Mouse (Mus musculus) limb, embryonic 10.5 days (tissue): Measurements from ENCODE around the gene Whrn. TPM values are rescaled to one million over a fixed set of nuclear protein-coding genes. Genes with fewer than 3 reads are reported as not detected.

Experiments
- DNase-seq: peaks from one replicate; pipeline ENCODE4 v3.0.0-alpha.2; 2017; ENCODE audit warnings: low spot score
- H3K27ac ChIP-seq: fragments of 300-500 bp; sonication (generic); 2 replicates; pipeline ENCODE4 v1.5.1; 2016; ENCODE audit warnings: mild to moderate bottlenecking
- H3K27me3 ChIP-seq: fragments of 300-500 bp; sonication (generic); 2 replicates; pipeline ENCODE4 v1.6.1; 2016; ENCODE audit warnings: low read depth, mild to moderate bottlenecking; ENCODE audit not compliant: poor library complexity, severe bottlenecking
- H3K36me3 ChIP-seq: fragments of 300-500 bp; sonication (generic); 2 replicates; pipeline ENCODE4 v1.6.1; 2016; ENCODE audit warnings: mild to moderate bottlenecking, moderate library complexity
- H3K4me1 ChIP-seq: fragments of 300-500 bp; sonication (generic); 2 replicates; pipeline ENCODE4 v1.6.1; 2016
- H3K4me3 ChIP-seq: fragments of 300-500 bp; sonication (generic); 2 replicates; pipeline ENCODE4 v1.5.1; 2016; ENCODE audit warnings: mild to moderate bottlenecking, moderate library complexity
- H3K9me3 ChIP-seq: fragments of 300-500 bp; sonication (generic); replicated peaks from 2 replicates; pipeline ENCODE4 v1.6.1; 2016; ENCODE audit warnings: mild to moderate bottlenecking
- WGBS: fragments of 180-500 bp; shearing (Covaris S2); methylation state at CpG from one replicate; pipeline ENCODE4 v1.1.7; 2016; 5-methylcytosine and 5-hydroxymethylcytosine counted together
- polyA plus RNA-seq: library from polyadenylated mRNA; unstranded; fragments of >200 nt; fragmentation: Nextera tagmentation; extraction: Ambion mirVana; gene quantifications from 2 replicates; pipeline ENCODE4 v1.2.1, GENCODE M21; 2016

Gene Whrn
- polyA plus RNA-seq, 1 experiment from 2014 or later, result 13.9 TPM

DNA sequence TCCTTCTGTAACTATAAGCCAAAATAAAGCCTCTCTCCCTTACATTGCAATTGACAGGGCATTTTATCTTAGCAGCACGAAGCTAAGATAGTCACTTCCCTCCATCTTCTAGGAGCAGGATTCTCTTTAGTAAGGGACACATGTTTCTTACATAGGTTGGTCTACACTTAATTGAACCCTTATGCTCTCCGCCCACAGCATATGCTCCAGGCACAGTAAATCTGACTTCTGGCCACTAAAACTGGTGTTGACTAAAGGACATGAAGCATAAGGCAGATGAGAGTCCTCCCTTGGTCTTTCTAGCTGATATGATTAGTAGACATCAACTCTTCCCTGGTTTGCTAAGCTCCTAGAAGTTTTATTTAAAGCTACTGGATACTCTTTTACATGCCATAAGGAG lies 17.1 kb upstream of the Whrn start:
- WGBS, result 69% methylated on average over 2 of the region's 2 CpGs
- peaks cover 12% of the 10 kb centered on the region; the same call in 1 of the 2 replicates for H3K4me1 ChIP-seq
- no peaks in the 10 kb centered on the region for H3K36me3 ChIP-seq
- H3K9me3 ChIP-seq, result no peaks in the 10 kb centered on the region
- no peak overlapping the region for H3K4me3 ChIP-seq
- no peak for DNase-seq
- no peaks in the 10 kb centered on the region for H3K27me3 ChIP-seq
- H3K27ac ChIP-seq, result no peak overlapping the region

DNA sequence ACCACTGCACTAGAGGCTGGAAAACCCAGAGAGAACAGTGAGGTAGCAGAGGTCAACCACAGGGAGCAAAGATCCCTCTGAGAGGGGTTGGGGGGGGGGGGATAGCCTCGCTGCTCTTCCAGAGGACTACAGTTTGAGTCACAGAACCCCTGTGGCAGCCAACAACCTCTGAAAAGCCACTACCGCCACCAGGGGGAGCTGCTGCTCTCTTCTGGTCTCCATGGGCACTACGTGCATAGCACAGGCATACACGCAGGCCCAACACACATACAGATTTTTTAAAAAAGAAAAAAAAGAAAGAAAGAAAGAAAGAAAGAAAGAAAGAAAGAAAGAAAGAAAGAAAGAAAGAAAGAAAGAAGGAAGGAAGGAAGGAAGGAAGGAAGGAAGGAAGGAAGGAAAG lies 12.4 kb upstream of the Whrn start:
- Histone ChIP-seq H3K27me3 (no peaks in the 10 kb centered on the region), H3K9me3 (no peaks in the 10 kb centered on the region), H3K36me3 (no peaks in the 10 kb centered on the region), H3K4me3 (no peak overlapping the region), H3K4me1 (peaks cover 8% of the 10 kb centered on the region; the same call in 1 of the 2 replicates), H3K27ac (no peak overlapping the region)
- WGBS, result 38% methylated on average over 4 of the region's 4 CpGs
- DNase-seq, result peak; percentile 85

DNA sequence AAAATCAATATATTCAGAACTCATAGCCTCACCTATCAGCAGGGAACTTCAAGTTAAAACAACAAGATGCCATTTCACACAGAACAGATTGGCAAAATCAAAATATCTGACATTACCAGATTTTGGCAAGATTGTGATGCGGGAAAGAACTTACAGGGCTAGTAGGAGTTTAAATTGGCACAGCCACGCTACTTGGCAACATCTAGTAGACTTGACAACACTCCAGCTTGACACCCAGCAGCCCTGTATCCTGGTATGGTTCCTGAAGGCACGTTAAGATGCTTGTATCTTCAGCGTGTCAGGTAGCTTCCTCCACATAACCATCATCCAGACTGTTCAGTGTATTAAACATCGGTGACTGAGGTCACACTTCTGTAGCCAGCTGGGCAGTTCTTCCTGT lies 11.7 kb upstream of the Whrn start:
- no peak overlapping the region for H3K27ac ChIP-seq
- no peaks in the 10 kb centered on the region for H3K36me3 ChIP-seq
- H3K9me3 ChIP-seq, result no peaks in the 10 kb centered on the region
- no peaks in the 10 kb centered on the region for H3K27me3 ChIP-seq
- 79% methylated on average over 5 of the region's 5 CpGs for WGBS
- H3K4me1 ChIP-seq, result no peaks in the 10 kb centered on the region
- H3K4me3 ChIP-seq, result no peak overlapping the region
- DNase-seq, result no peak

DNA sequence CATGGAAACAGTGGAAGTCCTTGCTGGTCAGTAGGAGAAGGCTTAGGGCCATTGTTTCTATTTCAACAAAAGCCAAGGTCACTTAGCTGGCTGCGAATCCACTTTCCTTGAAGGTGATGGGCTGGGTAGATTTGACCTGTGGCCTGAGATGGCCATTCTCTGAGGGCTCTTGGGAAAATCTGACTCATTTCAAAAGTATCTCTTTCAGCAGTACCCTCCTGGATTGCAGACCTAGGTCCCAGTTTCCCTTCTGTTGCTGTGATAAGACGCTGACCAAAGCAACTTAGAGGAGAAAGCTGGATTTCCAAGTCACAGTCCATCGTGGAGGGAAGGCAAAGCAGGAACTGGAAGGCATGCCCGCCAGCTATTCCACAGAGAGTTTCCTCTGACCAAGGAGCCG lies 8.2 kb upstream of the Whrn start:
- Histone ChIP-seq H3K36me3 (no peaks in the 10 kb centered on the region), H3K27me3 (peaks cover 11% of the 10 kb centered on the region), H3K9me3 (no peaks in the 10 kb centered on the region), H3K27ac (no peak overlapping the region), H3K4me3 (no peak overlapping the region), H3K4me1 (no peaks in the 10 kb centered on the region)
- 83% methylated on average over 5 of the region's 5 CpGs for WGBS
- no peak for DNase-seq

DNA sequence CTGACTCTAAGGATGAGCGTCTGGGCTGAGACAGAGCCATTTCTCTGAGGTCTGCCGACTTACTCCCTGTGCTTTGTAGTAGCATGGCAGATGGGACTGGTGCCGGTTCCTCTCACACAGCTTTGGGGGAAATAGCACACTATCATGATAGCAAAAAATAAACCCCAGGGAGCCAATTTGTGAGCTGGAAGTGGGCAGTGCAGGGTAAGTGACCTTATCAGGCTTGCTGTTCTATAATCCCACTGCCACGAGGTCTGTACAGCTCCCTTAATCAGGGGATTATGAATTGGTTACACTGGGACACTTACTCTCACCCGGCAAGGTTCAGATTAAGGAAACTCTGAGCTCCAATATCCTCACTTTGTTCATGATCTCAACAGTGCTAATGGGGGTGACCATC lies 5.3 kb upstream of the Whrn start:
- 78% methylated on average over 5 of the region's 5 CpGs for WGBS
- H3K9me3 ChIP-seq, result no peaks in the 10 kb centered on the region
- H3K36me3 ChIP-seq, result no peaks in the 10 kb centered on the region
- no peak overlapping the region for H3K27ac ChIP-seq
- no peak for DNase-seq
- peaks cover 11% of the 10 kb centered on the region for H3K27me3 ChIP-seq
- peaks cover 20% of the 10 kb centered on the region for H3K4me1 ChIP-seq
- no peak overlapping the region for H3K4me3 ChIP-seq

DNA sequence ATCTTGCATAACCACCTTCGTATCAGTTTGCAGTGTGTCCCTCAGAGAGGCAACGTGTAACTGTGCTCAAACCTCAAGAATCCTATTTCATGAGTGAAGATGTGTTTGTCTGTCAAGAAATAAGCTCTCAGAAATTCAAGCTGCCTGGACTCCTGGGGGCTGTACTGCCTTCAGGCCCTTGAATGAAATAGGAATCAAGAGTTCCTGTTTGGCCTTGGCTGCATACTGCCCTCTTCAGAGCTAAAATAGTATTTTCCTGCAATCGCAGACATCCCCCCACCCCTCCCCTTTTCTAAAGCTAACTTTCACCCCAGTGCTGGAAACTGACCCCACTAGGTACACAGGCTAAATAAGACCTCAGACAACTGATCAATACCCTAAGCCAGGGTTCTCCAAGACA lies 2.6 kb upstream of the Whrn start:
- 45% methylated on average over 3 of the region's 3 CpGs for WGBS
- Histone ChIP-seq H3K36me3 (no peaks in the 10 kb centered on the region), H3K4me3 (no peak overlapping the region), H3K9me3 (no peaks in the 10 kb centered on the region), H3K27ac (no peak overlapping the region), H3K27me3 (peaks cover 26% of the 10 kb centered on the region), H3K4me1 (peaks cover 45% of the 10 kb centered on the region)
- no peak for DNase-seq

DNA sequence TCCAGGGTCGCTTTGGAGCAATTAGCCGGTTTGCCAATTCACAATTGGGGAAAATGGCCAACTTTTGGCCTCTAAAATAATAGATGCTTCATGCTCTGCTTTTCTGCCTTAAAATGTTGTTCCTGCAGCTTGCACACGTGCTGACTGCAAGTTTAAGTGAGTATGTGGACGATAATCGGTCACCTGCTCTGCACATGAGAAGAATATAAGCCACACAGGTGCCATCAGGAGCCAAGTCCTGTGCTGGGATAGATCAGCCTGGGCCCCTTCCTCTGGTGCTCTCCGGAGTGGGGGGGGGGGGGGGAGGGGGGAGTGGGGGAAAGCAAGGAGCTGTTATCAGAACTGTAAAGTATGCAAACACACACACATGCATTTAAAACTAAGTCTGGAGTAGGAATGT lies 521 bp upstream of the Whrn start:
- H3K4me3 ChIP-seq, result peak overlapping the region; percentile 82
- H3K9me3 ChIP-seq, result no peaks in the 10 kb centered on the region
- WGBS, result 15% methylated on average over 6 of the region's 6 CpGs
- H3K36me3 ChIP-seq, result no peaks in the 10 kb centered on the region
- H3K27me3 ChIP-seq, result peaks cover 26% of the 10 kb centered on the region
- peaks cover 54% of the 10 kb centered on the region for H3K4me1 ChIP-seq
- no peak for DNase-seq
- H3K27ac ChIP-seq, result peak overlapping the region; percentile 94

DNA sequence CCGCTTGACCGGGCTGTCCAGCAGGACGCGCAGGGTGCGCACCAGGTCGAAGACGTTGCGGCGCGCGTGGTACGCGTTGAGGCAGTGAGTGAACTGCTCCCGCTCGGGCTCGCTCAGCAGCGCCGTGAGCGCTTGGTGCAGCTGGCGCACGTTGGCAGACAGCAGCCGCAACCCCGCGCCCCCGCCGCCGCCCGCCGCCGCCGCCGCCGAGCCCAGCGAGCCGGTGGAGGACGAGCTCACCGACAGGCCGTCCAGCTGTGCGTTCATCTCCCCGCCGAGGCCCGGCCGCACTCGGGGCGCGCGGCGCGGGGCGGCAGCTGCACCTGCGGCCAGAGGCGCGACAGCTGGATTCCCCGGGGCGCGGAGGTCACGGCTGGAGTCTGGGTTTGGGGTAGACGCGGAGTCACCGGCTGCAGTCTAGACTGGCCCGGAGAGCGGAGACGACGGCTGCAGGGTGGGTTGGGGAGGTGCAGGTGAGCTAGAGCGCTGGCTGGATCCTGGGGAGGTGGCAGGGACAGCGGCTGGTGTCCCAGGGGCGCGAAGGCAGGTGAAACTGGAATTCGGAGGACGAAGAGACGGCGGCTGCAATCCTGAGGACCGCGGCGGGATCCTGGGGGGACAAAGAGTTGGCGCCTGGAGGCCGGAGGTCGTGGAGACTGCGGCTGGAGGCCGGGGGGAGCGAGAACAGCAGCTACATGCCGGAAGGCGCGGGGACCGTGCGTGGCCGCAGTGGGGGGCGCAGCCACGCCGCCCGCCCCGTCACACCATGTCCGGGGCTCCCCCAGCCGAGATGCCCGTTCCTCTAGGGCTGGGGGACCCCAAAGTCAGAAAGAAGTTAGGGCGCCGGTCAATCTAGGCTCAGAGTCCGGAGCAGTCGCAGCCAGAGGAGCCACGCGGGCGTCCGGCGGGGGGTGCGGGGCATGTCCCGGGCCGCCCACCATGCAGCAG lies 550 bp downstream of the Whrn start:
- H3K27me3 ChIP-seq, result peaks cover 19% of the 10 kb centered on the region; the same call in 1 of the 2 replicates
- peak overlapping the region; percentile 94 for H3K27ac ChIP-seq
- no peaks in the 10 kb centered on the region for H3K9me3 ChIP-seq
- peak overlapping the region; percentile 82 for H3K4me3 ChIP-seq
- peak; percentile 80 for DNase-seq
- peaks cover 58% of the 10 kb centered on the region for H3K4me1 ChIP-seq
- WGBS, result under 1% methylated on average over 105 of the region's 107 CpGs
- H3K36me3 ChIP-seq, result peaks cover 3% of the 10 kb centered on the region; the same call in 1 of the 2 replicates

DNA sequence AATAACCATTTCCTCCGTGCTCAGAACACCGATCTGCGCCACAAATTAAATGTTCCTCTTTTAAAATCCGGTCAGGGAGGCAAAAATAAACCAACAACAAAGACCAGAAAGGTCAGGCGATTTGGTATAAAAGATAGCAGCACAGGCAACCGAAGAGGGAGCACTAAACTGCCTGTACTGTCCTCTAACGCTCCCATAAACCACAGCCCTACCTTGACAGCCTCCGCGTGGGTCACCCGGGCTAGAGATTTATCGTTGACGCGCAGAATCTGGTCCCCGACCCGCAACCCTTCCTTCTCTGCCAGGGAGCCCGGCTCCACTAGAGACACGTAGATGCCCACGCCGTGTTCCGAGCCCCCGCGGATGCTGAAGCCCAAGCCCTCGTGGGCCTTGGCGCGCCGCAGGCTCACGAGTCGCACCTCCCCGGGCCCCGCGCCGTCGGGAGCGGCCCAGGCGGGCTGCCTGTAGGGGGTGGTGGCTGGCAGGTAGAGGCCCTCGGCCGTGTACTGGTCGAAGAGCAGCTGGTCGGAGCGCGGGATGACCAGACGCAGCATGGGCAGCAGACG lies 1.3 kb downstream of the Whrn start:
- Histone ChIP-seq H3K4me1 (peaks cover 62% of the 10 kb centered on the region), H3K4me3 (peak overlapping the region; percentile 82), H3K27ac (peak overlapping the region; percentile 94), H3K36me3 (peaks cover 10% of the 10 kb centered on the region; the same call in 1 of the 2 replicates), H3K9me3 (no peaks in the 10 kb centered on the region), H3K27me3 (0 out of 2 replicates have a peak, but pooled peaks cover 15% of the 10 kb centered on the region)
- no peak for DNase-seq
- 2% methylated on average over 43 of the region's 43 CpGs for WGBS

DNA sequence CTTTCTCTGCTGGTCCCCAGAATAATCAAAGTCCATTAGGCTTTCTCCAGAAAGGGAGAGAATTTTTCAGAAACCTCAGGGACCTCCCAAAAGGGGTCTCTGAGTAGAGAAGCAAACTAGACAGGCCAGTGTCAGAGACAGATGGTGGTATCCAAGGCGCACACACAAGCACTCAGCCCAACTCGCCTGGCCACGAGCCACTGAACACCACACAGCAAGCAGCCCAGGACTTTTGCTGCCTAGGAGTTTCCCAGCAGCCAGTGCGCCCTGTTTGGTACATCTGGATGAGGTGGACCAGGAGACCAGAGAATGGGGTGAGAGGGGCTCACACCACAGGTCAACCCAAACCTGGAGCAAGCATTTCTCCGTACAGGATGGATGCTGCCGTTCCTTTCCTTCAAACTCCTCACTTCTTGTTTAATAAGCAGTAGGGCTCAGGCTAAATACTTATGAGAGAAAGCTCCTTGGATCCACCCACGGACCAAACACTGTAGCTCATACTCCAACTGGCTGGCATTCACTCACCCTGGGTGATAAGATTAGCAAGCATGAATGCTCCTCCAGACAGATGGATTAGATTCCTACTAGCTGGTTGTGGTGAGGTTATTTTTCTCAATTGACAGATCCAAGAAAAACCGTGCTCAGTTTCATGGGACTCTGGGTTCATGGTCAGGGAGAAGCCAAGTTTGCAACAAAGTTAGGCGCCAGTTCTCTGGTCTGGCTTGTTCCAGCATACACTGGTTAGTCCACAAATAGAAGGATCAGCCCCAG lies 2.3 kb downstream of the Whrn start:
- peaks cover 62% of the 10 kb centered on the region for H3K4me1 ChIP-seq
- WGBS, result 68% methylated on average over 9 of the region's 9 CpGs
- 0 out of 2 replicates have a peak, but pooled peaks cover 15% of the 10 kb centered on the region for H3K27me3 ChIP-seq
- peak overlapping the region; percentile 82 for H3K4me3 ChIP-seq
- DNase-seq, result no peak
- H3K9me3 ChIP-seq, result no peaks in the 10 kb centered on the region
- H3K27ac ChIP-seq, result peak overlapping the region; percentile 12; the same call in 1 of the 2 replicates
- H3K36me3 ChIP-seq, result peaks cover 14% of the 10 kb centered on the region

DNA sequence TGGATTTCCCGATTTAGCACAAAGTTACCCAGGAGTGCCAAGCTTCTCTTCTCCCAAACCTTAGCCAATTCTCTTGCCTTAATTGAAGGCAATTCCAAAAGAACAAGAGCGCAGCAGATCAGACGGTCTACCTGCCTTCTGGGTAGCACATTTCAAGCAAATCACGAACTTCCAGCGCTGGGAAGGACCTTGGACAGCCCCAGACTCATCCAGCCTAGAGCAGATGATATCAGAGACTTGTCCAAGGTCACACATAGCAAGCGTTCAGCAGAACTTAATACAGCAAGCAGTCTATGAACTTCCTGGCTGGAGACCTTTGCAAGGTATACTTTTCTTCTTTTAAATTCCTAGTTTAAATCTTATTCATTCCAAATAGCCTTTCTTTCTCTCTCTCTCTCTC lies 4.3 kb downstream of the Whrn start:
- Histone ChIP-seq H3K27me3 (0 out of 2 replicates have a peak, but pooled peaks cover 15% of the 10 kb centered on the region), H3K36me3 (peaks cover 14% of the 10 kb centered on the region), H3K9me3 (no peaks in the 10 kb centered on the region), H3K4me1 (peaks cover 55% of the 10 kb centered on the region), H3K27ac (no peak overlapping the region), H3K4me3 (no peak overlapping the region)
- 74% methylated on average over 6 of the region's 6 CpGs for WGBS
- DNase-seq, result no peak

DNA sequence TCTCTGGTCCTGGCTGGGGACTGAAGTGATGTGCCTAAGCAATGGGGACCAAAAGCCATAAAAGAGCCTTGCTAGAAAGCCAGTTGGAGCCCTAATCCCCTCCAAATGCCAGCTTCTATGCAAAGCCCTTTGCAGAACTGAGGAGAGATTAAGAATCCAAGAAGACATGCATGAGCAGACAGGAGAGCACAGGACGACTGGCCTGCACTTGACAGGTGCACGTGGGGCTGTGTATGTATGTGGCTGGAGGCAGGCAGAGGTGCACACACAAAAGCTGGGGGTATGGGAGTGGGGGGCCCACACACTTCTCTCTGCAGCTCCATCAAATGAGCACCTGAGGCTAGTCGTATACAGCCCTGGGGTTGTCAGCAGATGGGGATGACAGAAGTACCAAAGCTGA lies 5.6 kb downstream of the Whrn start:
- Histone ChIP-seq H3K4me3 (no peak overlapping the region), H3K27ac (no peak overlapping the region), H3K9me3 (no peaks in the 10 kb centered on the region), H3K36me3 (peaks cover 14% of the 10 kb centered on the region), H3K4me1 (peaks cover 49% of the 10 kb centered on the region), H3K27me3 (0 out of 2 replicates have a peak, but pooled peaks cover 13% of the 10 kb centered on the region)
- DNase-seq, result no peak
- WGBS, result 80% methylated on average over 3 of the region's 3 CpGs
